Comparison of ENCODE assay signal across 16 mouse cellular contexts in genomic region chr13:69380403-69380802, GRCm38 (mm10).
"Had no signal": no experiment of that assay in that cellular context is flagged by ENCODE, and none has a peak within 500 bp of the region (broad histone marks: within the 10 kb centered on the region; RNA-seq: fewer than 3 reads in every experiment).

No protein-coding gene starts in this region.

- H3K9ac ChIP-seq: neural tube, embryonic 13.5 days; neural tube, embryonic 15.5 days; stomach, embryonic 15.5 days had no signal

- H3K4me2 ChIP-seq: neural tube, embryonic 13.5 days; neural tube, embryonic 15.5 days; stomach, embryonic 15.5 days had no signal

- H3K4me1 ChIP-seq: neural tube, embryonic 13.5 days; neural tube, embryonic 15.5 days; stomach, embryonic 15.5 days had no signal

- H3K4me3 ChIP-seq: neural tube, embryonic 13.5 days; neural tube, embryonic 15.5 days; stomach, embryonic 15.5 days had no signal

- H3K27me3 ChIP-seq: neural tube, embryonic 13.5 days; neural tube, embryonic 15.5 days; stomach, embryonic 15.5 days had no signal

- H3K27ac ChIP-seq: neural tube, embryonic 13.5 days; neural tube, embryonic 15.5 days; stomach, embryonic 15.5 days; stomach, postnatal 0 days had no signal

- H3K36me3 ChIP-seq: neural tube, embryonic 13.5 days; neural tube, embryonic 15.5 days; stomach, embryonic 15.5 days had no signal

- H3K9me3 ChIP-seq: neural tube, embryonic 13.5 days; neural tube, embryonic 15.5 days; stomach, embryonic 15.5 days had no signal

- DNase-seq: retina, postnatal 1 day; right cerebral cortex, adult 18-20 months; right cerebral cortex, postnatal 14 days; right cerebral cortex, postnatal 25 days; right cerebral cortex, postnatal 4 days; spleen, adult 18-20 months; thymus, adult 18-20 months; thymus, adult 2 months; thymus, postnatal 14 days; thymus, postnatal 25 days; thymus, postnatal 36 days; thymus, postnatal 4 days had no signal
